Mouse (Mus musculus) neutrophil, adult 83 days (primary cell): ENCODE measurements around the gene Gm29289. TPM values are rescaled to one million over a fixed set of nuclear protein-coding genes. Genes with fewer than 3 reads are reported as not detected.

Source experiments
- total RNA-seq, 2 experiments: library from RNA; stranded (reverse); gene quantifications; one replicate each; pipeline ENCODE4 v1.2.4; 2023

The Gm29289 gene
- not detected for total RNA-seq

DNA sequence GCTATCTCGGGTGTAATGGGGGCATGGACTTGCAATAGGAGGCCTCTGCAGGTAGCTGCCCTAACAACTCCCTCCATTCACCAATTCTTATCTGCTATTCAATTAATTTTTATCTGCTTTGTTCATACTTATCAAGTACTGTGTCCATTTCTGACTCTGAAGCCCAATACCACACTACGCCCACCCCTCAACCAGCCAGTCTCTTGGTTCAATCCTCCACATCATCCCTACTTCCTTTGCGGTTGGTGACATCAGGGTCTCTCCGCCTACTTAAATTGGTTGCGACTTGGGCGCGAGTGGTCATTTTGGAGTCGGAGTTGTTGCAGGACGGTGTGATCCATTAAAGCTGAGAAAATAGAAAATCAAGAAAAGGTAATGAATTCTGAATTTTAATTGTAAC, at the start of gene Gm29289:
Gm29289 (plus strand) TSS at position 301 of the 400 bp plus-strand sequence.

DNA sequence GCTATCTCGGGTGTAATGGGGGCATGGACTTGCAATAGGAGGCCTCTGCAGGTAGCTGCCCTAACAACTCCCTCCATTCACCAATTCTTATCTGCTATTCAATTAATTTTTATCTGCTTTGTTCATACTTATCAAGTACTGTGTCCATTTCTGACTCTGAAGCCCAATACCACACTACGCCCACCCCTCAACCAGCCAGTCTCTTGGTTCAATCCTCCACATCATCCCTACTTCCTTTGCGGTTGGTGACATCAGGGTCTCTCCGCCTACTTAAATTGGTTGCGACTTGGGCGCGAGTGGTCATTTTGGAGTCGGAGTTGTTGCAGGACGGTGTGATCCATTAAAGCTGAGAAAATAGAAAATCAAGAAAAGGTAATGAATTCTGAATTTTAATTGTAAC, 31.7 kb upstream of the Gm29289 start, which contains the start of gene Gm10352:
Gm10352 (plus strand) TSS at position 301 of the 400 bp plus-strand sequence.

Other genes starting within 250 kb of the Gm29289 start
- gene H2al2b, start 211.9 kb upstream of the Gm29289 start, total RNA-seq, result not detected
- gene Gm4064, start 136.4 kb upstream of the Gm29289 start, total RNA-seq, result not detected
- not detected for gene Rbmy, start 101.9 kb upstream of the Gm29289 start, total RNA-seq
- not detected for gene Gm10256, start 101.9 kb upstream of the Gm29289 start, total RNA-seq
- not detected for gene Gm10352, start 31.6 kb upstream of the Gm29289 start, total RNA-seq